Comparison of ENCODE assay signal across 8 mouse cellular contexts in the genomic region with DNA sequence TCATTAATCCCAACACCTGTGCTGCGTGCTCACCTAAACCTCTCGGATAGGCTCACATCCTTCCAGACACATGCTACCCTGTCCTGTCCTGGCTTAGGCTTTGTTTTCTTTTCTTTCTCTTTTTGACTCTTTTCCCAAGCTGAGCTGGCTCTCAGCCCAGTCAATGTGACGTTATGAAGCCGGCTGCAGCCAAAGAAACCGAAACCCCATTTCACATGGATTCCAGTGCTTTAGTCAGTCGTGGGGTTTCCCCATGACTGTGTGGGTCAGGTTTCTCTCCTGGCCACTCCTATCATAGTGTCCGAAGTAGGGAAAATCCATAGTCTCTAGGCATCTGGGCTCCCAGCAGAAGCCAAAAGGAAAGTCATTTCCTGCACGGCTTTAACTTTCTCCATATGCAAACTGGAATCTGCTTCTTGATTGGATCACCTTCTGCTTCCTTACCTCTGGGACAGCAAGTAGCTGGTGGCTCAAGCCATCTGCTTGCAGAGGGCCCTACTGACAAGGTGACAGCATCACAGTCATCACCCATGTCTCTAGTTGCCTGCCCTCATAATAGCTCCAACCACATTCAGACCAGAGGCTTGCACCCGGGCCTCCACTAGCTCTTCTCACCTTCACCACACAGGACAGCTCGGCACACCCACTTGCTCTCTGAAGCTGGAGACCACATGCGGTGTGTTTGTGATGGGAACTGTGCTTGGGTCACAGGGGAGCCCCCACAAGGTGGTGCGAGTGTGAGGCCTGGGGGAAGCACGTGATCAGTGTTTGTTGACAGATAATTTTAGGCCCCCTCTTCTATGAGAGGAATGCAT. TPM values are rescaled to one million over a fixed set of nuclear protein-coding genes. Genes with fewer than 3 reads are reported as not detected.
DNase-seq lines count a peak whose midpoint lies in the region; ATAC-seq lines count a peak whose summit lies in the region.

No protein-coding gene starts in this region.

- no peaks in the 10 kb centered on the region for H3K4me1 ChIP-seq in neural tube, embryonic 11.5 days (ENCODE audit: control insufficient read depth, insufficient read depth, low read length)
- H3K4me1 ChIP-seq in neural tube, embryonic 15.5 days: peaks cover 10% of the 10 kb centered on the region; the same call in 1 of the 2 replicates

- no peaks in the 10 kb centered on the region for H3K9me3 ChIP-seq in neural tube, embryonic 11.5 days (ENCODE audit: control insufficient read depth, low read length)
- no peaks in the 10 kb centered on the region for H3K9me3 ChIP-seq in neural tube, embryonic 15.5 days (replicated peaks)

- 57% methylated on average over 13 of the region's 13 CpGs for WGBS in neural tube, embryonic 11.5 days
- WGBS in neural tube, embryonic 15.5 days: 53% methylated on average over 13 of the region's 13 CpGs

- DNase-seq in neural tube, embryonic 11.5 days (ENCODE audit: low spot score): peak; percentile 23
- no peak for DNase-seq in neural tube, embryonic 10.5 days (ENCODE audit: extremely low spot score, low spot score)
- peak; percentile 29 for DNase-seq in cerebellum, adult 11-12 months
- peak; percentile 59 to 68 for DNase-seq in gastrocnemius, postnatal 36 days
- DNase-seq in kidney, adult 11 months: peak; percentile 74
- peak; percentile 53 to 70 for DNase-seq in left cerebral cortex, postnatal 36 days (ENCODE audit: low spot score in 2 of 2)
- DNase-seq in retina, postnatal 1 day: no peak

- H3K4me3 ChIP-seq in neural tube, embryonic 11.5 days (ENCODE audit: low read depth, low read length): no peak overlapping the region
- H3K4me3 ChIP-seq in neural tube, embryonic 15.5 days (replicated peaks): no peak overlapping the region

- H3K36me3 ChIP-seq in neural tube, embryonic 11.5 days (ENCODE audit: control insufficient read depth, insufficient read depth, low read length): no peaks in the 10 kb centered on the region
- H3K36me3 ChIP-seq in neural tube, embryonic 15.5 days: no peaks in the 10 kb centered on the region

- no peak overlapping the region for H3K4me2 ChIP-seq in neural tube, embryonic 11.5 days (ENCODE audit: low read depth)
- H3K4me2 ChIP-seq in neural tube, embryonic 15.5 days: peak overlapping the region; percentile 19

- no peak overlapping the region for H3K27ac ChIP-seq in neural tube, embryonic 11.5 days (ENCODE audit: low read depth, low read length)
- no peak overlapping the region for H3K27ac ChIP-seq in neural tube, embryonic 15.5 days (replicated peaks)

- H3K9ac ChIP-seq in neural tube, embryonic 11.5 days (ENCODE audit: low read length): no peak overlapping the region
- H3K9ac ChIP-seq in neural tube, embryonic 15.5 days (replicated peaks): no peak overlapping the region

- ATAC-seq in neural tube, embryonic 11.5 days (ENCODE audit: insufficient read depth, low FRiP score, low TSS enrichment): no peak
- no peak for ATAC-seq in neural tube, embryonic 15.5 days (ENCODE audit: low FRiP score)

- H3K27me3 ChIP-seq in neural tube, embryonic 11.5 days (ENCODE audit: control insufficient read depth, insufficient read depth, low read length): no peaks in the 10 kb centered on the region
- no peaks in the 10 kb centered on the region for H3K27me3 ChIP-seq in neural tube, embryonic 15.5 days (replicated peaks)

- intact Hi-C loops in gastrocnemius, postnatal 36 days (cut with DNase I): no loop called here
- intact Hi-C loops in left cerebral cortex, postnatal 36 days (cut with DNase I): no loop called here

RNA-seq across cellular contexts. Expression of a gene that starts 4.5 kb away (rescaled TPM):
- not detected in 2 replicates for polyA plus RNA-seq in neural tube, embryonic 11.5 days (2014; fragmentation: Nextera tagmentation; extraction: Ambion mirVana)
- total RNA-seq in gastrocnemius, postnatal 36 days (2021): not detected
- not detected for total RNA-seq in left cerebral cortex, postnatal 36 days (2021)
- 5.1 TPM in 1 of 2 replicates, not detected in the other for polyA plus RNA-seq in neural tube, embryonic 15.5 days (2015; fragmentation: Nextera tagmentation; extraction: Ambion mirVana)

RNA-seq across cellular contexts. Expression of a gene that starts 12.8 kb away (rescaled TPM):
- not detected in 2 replicates for polyA plus RNA-seq in neural tube, embryonic 11.5 days (2014; fragmentation: Nextera tagmentation; extraction: Ambion mirVana)
- not detected for total RNA-seq in gastrocnemius, postnatal 36 days (2021)
- total RNA-seq in left cerebral cortex, postnatal 36 days (2021): not detected
- not detected in 2 replicates for polyA plus RNA-seq in neural tube, embryonic 15.5 days (2015; fragmentation: Nextera tagmentation; extraction: Ambion mirVana)

RNA-seq across cellular contexts. Expression of a gene that starts 43.6 kb away (rescaled TPM):
- polyA plus RNA-seq in neural tube, embryonic 11.5 days (2014; fragmentation: Nextera tagmentation; extraction: Ambion mirVana): 0.88 and 3.2 TPM in 2 replicates
- total RNA-seq in gastrocnemius, postnatal 36 days (2021): 1 to 10 TPM; 3.0 to 3.4 TPM
- 1 to 10 TPM; 3.3 to 5.6 TPM for total RNA-seq in left cerebral cortex, postnatal 36 days (2021)
- polyA plus RNA-seq in neural tube, embryonic 15.5 days (2015; fragmentation: Nextera tagmentation; extraction: Ambion mirVana): 2.7 and 4.5 TPM in 2 replicates

RNA-seq across cellular contexts. Expression of a gene that starts 58.1 kb away (rescaled TPM):
- polyA plus RNA-seq in neural tube, embryonic 11.5 days (2014; fragmentation: Nextera tagmentation; extraction: Ambion mirVana): 1.3 and 2.5 TPM in 2 replicates
- 1 to 10 TPM; 4.2 to 9.4 TPM for total RNA-seq in gastrocnemius, postnatal 36 days (2021)
- 1 to 10 TPM; 1.4 to 1.6 TPM for total RNA-seq in left cerebral cortex, postnatal 36 days (2021)
- 2.8 and 4.4 TPM in 2 replicates for polyA plus RNA-seq in neural tube, embryonic 15.5 days (2015; fragmentation: Nextera tagmentation; extraction: Ambion mirVana)

Comparison
In these comparisons a context has a peak if more than half of its experiments do, and no peak if none do; other contexts are left out.
1. DNase-seq: peak in neural tube, embryonic 11.5 days (single experiment), cerebellum, adult 11-12 months (single experiment), gastrocnemius, postnatal 36 days (2 of 2), kidney, adult 11 months (single experiment) and left cerebral cortex, postnatal 36 days (2 of 2); none in neural tube, embryonic 10.5 days (single experiment) and retina, postnatal 1 day (single experiment).